Mouse (Mus musculus): ENCODE data around the gene Zfp454. TPM values are rescaled to one million over a fixed set of nuclear protein-coding genes. Genes with fewer than 3 reads are reported as not detected.
A peak's percentile ranks its signal among the peaks of the same experiment; 100 is the strongest.

Gene Zfp454
- total RNA-seq (2012; rRNA removed), result 2.7 and 3.3 TPM in 2 replicates

DNA sequence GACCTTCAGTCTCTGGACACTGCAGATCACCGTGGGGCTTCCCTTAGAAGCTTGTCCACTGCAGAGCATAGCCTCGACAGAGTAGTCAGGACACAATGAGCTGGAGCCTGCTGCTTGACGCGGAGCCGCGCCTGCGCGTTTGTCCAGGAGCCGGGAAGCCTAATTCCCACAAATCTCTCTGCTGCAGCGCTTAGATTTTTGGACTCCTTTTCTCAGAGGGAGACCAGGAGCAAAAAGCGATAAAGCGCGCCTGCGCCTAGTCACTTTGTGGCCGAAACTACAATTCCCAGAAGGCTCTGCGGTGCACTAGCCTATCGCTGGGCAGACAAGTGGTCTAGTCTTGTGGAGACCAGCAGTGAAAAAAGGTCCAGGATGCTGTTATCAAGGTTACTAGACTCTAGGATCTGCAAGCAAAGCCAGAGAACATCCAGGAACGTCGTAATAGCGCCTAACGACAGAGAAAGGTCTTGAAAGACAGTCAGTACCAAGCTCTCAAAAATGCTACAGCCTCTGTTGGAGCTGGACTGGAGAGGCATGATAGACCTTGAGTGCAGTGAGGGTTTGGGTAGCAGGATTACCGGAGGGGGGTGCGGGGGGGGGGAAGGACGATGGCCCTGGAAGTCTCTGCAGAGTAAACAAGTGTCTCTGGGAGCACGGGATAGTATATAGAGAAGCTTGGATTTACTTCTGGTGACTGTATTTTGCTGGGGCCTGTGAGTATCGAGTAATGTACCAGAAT, at the start of gene Zfp454:
Gene Zfp454 (minus strand): TSS at position 262 of the 739 bp plus-strand sequence.
- no peak within 1 kb of the TSS for H3K27ac ChIP-seq (ENCODE audit: insufficient read depth, low read depth, low read length, poor library complexity, severe bottlenecking)
- peak; percentile 64 for DNase-seq (ENCODE audit: low read depth, low spot score)
- in situ Hi-C loops (cut with MboI; ENCODE audit: low sequenced_read_pairs in 2 of 2, unreplicated experiment in 2 of 2), result no loop called here
- TF ChIP-seq ZNF384 (IDR thresholded peaks at IDR 0.05; ENCODE audit: low read depth, low read length) (no peak), CHD2 (IDR thresholded peaks at IDR 0.05; ENCODE audit: low read depth, low read length) (no peak), HCFC1 (IDR thresholded peaks at IDR 0.05; ENCODE audit: borderline replicate concordance, insufficient read depth, low read length) (peak; percentile 93), ZC3H11A (IDR thresholded peaks at IDR 0.05; ENCODE audit: borderline replicate concordance, low read depth, low read length) (no peak)
- no peaks in the 10 kb centered on the region for H3K9me3 ChIP-seq (ENCODE audit: control insufficient read depth, insufficient read depth, low read depth, low read length)
- H3K4me3 ChIP-seq (ENCODE audit: insufficient read depth in 1 of 2, low read depth in 1 of 2, low read length in 2 of 2, poor library complexity in 1 of 2, severe bottlenecking in 1 of 2), result peak within 1 kb of the TSS; percentile 50 to 71
- H3K36me3 ChIP-seq (ENCODE audit: control insufficient read depth, insufficient read depth, low read length, poor library complexity, severe bottlenecking), result no peaks in the 10 kb centered on the region; the same call in 1 of the 2 replicates
- peaks cover 2 to 3% of the 10 kb centered on the region in 2 experiments; a peak in 3 of 4 replicates for H3K4me1 ChIP-seq (ENCODE audit: control insufficient read depth in 2 of 2, insufficient read depth in 2 of 2, low read length in 2 of 2, poor library complexity in 1 of 2)
- H3K9ac ChIP-seq (ENCODE audit: insufficient read depth, low read depth, low read length, poor library complexity, severe bottlenecking), result peak within 1 kb of the TSS; percentile 35; the same call in 1 of the 2 replicates

DNA sequence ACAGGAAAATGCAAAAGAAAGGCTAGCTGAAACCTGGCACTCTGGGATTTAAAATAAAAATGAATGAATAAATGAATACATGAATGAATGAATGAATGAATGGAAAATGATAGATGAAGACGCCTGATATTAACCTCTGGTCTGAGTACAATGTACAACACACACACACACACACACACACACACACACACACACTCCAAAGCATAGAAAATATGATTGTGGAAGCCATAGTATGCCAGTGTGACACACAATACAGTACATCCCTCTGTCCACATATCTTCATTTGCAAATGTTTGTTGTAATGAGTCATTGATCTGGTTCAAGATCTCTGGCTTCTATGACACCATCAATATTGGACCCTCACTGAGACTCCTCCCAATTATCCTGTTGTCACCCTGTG, 44.6 kb upstream of the Zfp454 start:
- Histone ChIP-seq H3K36me3 (ENCODE audit: control insufficient read depth, insufficient read depth, low read length, poor library complexity, severe bottlenecking) (no peaks in the 10 kb centered on the region), H3K4me3 (ENCODE audit: insufficient read depth in 1 of 2, low read depth in 1 of 2, low read length in 2 of 2, poor library complexity in 1 of 2, severe bottlenecking in 1 of 2) (no peak overlapping the region), H3K4me1 (ENCODE audit: control insufficient read depth in 2 of 2, insufficient read depth in 2 of 2, low read length in 2 of 2, poor library complexity in 1 of 2) (peaks cover 0 to 2% of the 10 kb centered on the region in 2 experiments; a peak in 1 of 4 replicates), H3K9ac (ENCODE audit: insufficient read depth, low read depth, low read length, poor library complexity, severe bottlenecking) (no peak overlapping the region), H3K9me3 (ENCODE audit: control insufficient read depth, insufficient read depth, low read depth, low read length) (no peaks in the 10 kb centered on the region), H3K27ac (ENCODE audit: insufficient read depth, low read depth, low read length, poor library complexity, severe bottlenecking) (no peak overlapping the region)
- TF ChIP-seq ZNF384 (IDR thresholded peaks at IDR 0.05; ENCODE audit: low read depth, low read length), result no peak
- no peak for TF ChIP-seq ZC3H11A (IDR thresholded peaks at IDR 0.05; ENCODE audit: borderline replicate concordance, low read depth, low read length)
- no peak for TF ChIP-seq MAFK (IDR thresholded peaks at IDR 0.05; ENCODE audit: insufficient read depth, low read depth, low read length)
- no peak for TF ChIP-seq HCFC1 (IDR thresholded peaks at IDR 0.05; ENCODE audit: borderline replicate concordance, insufficient read depth, low read length)
- TF ChIP-seq CHD2 (IDR thresholded peaks at IDR 0.05; ENCODE audit: low read depth, low read length), result no peak
- in situ Hi-C loops (cut with MboI; ENCODE audit: low sequenced_read_pairs in 2 of 2, unreplicated experiment in 2 of 2), result no loop called here
- no peak for DNase-seq (ENCODE audit: low read depth, low spot score)

GRCm38 (mm10) chr11:50931451-50931866, 44.0 kb upstream of the Zfp454 start, which contains the start of gene Zfp354b:
Zfp354b (minus strand) TSS chr11:50931633.
- TF ChIP-seq ZC3H11A (IDR thresholded peaks at IDR 0.05; ENCODE audit: borderline replicate concordance, low read depth, low read length), result no peak
- TF ChIP-seq MAFK (IDR thresholded peaks at IDR 0.05; ENCODE audit: insufficient read depth, low read depth, low read length), result no peak
- TF ChIP-seq HCFC1 (IDR thresholded peaks at IDR 0.05; ENCODE audit: borderline replicate concordance, insufficient read depth, low read length), result peak; percentile 97
- no peak within 1 kb of the TSS for H3K27ac ChIP-seq (ENCODE audit: insufficient read depth, low read depth, low read length, poor library complexity, severe bottlenecking)
- in situ Hi-C loops (cut with MboI; ENCODE audit: low sequenced_read_pairs in 2 of 2, unreplicated experiment in 2 of 2), result no loop called here
- no peaks in the 10 kb centered on the region for H3K9me3 ChIP-seq (ENCODE audit: control insufficient read depth, insufficient read depth, low read depth, low read length)
- peak within 1 kb of the TSS; percentile 65 to 82 for H3K4me3 ChIP-seq (ENCODE audit: insufficient read depth in 1 of 2, low read depth in 1 of 2, low read length in 2 of 2, poor library complexity in 1 of 2, severe bottlenecking in 1 of 2)
- H3K4me1 ChIP-seq (ENCODE audit: control insufficient read depth in 2 of 2, insufficient read depth in 2 of 2, low read length in 2 of 2, poor library complexity in 1 of 2), result peaks cover 0 to 2% of the 10 kb centered on the region in 2 experiments; a peak in 1 of 4 replicates
- DNase-seq (ENCODE audit: low read depth, low spot score), result peak; percentile 79
- H3K9ac ChIP-seq (ENCODE audit: insufficient read depth, low read depth, low read length, poor library complexity, severe bottlenecking), result peak within 1 kb of the TSS; percentile 70
- H3K36me3 ChIP-seq (ENCODE audit: control insufficient read depth, insufficient read depth, low read length, poor library complexity, severe bottlenecking), result no peaks in the 10 kb centered on the region

- Histone ChIP-seq H3K36me3 (ENCODE audit: control insufficient read depth, insufficient read depth, low read length, poor library complexity, severe bottlenecking) (no peaks in the 10 kb centered on the region), H3K4me1 (ENCODE audit: control insufficient read depth in 2 of 2, insufficient read depth in 2 of 2, low read length in 2 of 2, poor library complexity in 1 of 2) (peaks cover 0 to 2% of the 10 kb centered on the region in 2 experiments; a peak in 1 of 4 replicates), H3K4me3 (ENCODE audit: insufficient read depth in 1 of 2, low read depth in 1 of 2, low read length in 2 of 2, poor library complexity in 1 of 2, severe bottlenecking in 1 of 2) (peak overlapping the region; percentile 65 to 82), H3K9ac (ENCODE audit: insufficient read depth, low read depth, low read length, poor library complexity, severe bottlenecking) (peak overlapping the region; percentile 70), H3K9me3 (ENCODE audit: control insufficient read depth, insufficient read depth, low read depth, low read length) (no peaks in the 10 kb centered on the region), H3K27ac (ENCODE audit: insufficient read depth, low read depth, low read length, poor library complexity, severe bottlenecking) (no peak overlapping the region)
- no peak for TF ChIP-seq ZNF384 (IDR thresholded peaks at IDR 0.05; ENCODE audit: low read depth, low read length)
- TF ChIP-seq MAFK (IDR thresholded peaks at IDR 0.05; ENCODE audit: insufficient read depth, low read depth, low read length), result no peak
- TF ChIP-seq CHD2 (IDR thresholded peaks at IDR 0.05; ENCODE audit: low read depth, low read length), result no peak
- TF ChIP-seq HCFC1 (IDR thresholded peaks at IDR 0.05; ENCODE audit: borderline replicate concordance, insufficient read depth, low read length), result no peak
- TF ChIP-seq ZC3H11A (IDR thresholded peaks at IDR 0.05; ENCODE audit: borderline replicate concordance, low read depth, low read length), result no peak
- in situ Hi-C loops (cut with MboI; ENCODE audit: low sequenced_read_pairs in 2 of 2, unreplicated experiment in 2 of 2), result no loop called here
- DNase-seq (ENCODE audit: low read depth, low spot score), result no peak
Measured at GRCm38 (mm10) chr11:50931021-50931420, 43.6 kb upstream of the Zfp454 start.

All from ES-E14 (cell line).